Mouse (Mus musculus): Measurements from ENCODE around the gene Vps50. TPM values are rescaled to one million over a fixed set of nuclear protein-coding genes. Genes with fewer than 3 reads are reported as not detected.
"Not testable (repeated sequence)": the region's sequence is repeated elsewhere in the genome, so short reads cannot be mapped to it uniquely, and the experiment has no call there.

Gene Vps50
- polyA plus RNA-seq, 1 experiment from 2014 or later: 59.5 TPM

GRCm38 (mm10) chr6:3549992-3550391 is 51.8 kb downstream of the Vps50 start:
- Histone ChIP-seq H3K9ac (replicated peaks; ENCODE audit: low read depth, low read length) (no peak overlapping the region), H3K4me2 (ENCODE audit: low read length) (no peak overlapping the region), H3K36me3 (ENCODE audit: control insufficient read depth, insufficient read depth) (peaks cover 3% of the 10 kb centered on the region; the same call in 1 of the 2 replicates), H3K27ac (ENCODE audit: low read length) (no peak overlapping the region), H3K9me3 (ENCODE audit: control insufficient read depth, low read length) (no peaks in the 10 kb centered on the region), H3K4me3 (replicated peaks; ENCODE audit: low read length) (no peak overlapping the region), H3K27me3 (replicated peaks; ENCODE audit: control insufficient read depth, insufficient read depth, low read length) (no peaks in the 10 kb centered on the region), H3K4me1 (replicated peaks; ENCODE audit: control insufficient read depth, insufficient read depth, low read length) (no peaks in the 10 kb centered on the region)
- no peak for ATAC-seq
- WGBS: 100% methylated on average over 1 of the region's 1 CpGs

GRCm38 (mm10) chr6:3552681-3553080 is 54.5 kb downstream of the Vps50 start:
- H3K9ac ChIP-seq (replicated peaks; ENCODE audit: low read depth, low read length); H3K27me3 ChIP-seq (replicated peaks; ENCODE audit: control insufficient read depth, insufficient read depth, low read length); ATAC-seq; H3K4me1 ChIP-seq (replicated peaks; ENCODE audit: control insufficient read depth, insufficient read depth, low read length); H3K9me3 ChIP-seq (ENCODE audit: control insufficient read depth, low read length); H3K4me2 ChIP-seq (ENCODE audit: low read length); H3K27ac ChIP-seq (ENCODE audit: low read length); H3K36me3 ChIP-seq (ENCODE audit: control insufficient read depth, insufficient read depth); H3K4me3 ChIP-seq (replicated peaks; ENCODE audit: low read length): not testable (repeated sequence)
- WGBS: 85% methylated on average over 9 of the region's 9 CpGs

- no peaks in the 10 kb centered on the region for H3K36me3 ChIP-seq (ENCODE audit: control insufficient read depth, insufficient read depth)
- no peaks in the 10 kb centered on the region for H3K27me3 ChIP-seq (replicated peaks; ENCODE audit: control insufficient read depth, insufficient read depth, low read length)
- H3K4me3 ChIP-seq (replicated peaks; ENCODE audit: low read length): no peak overlapping the region
- no peak overlapping the region for H3K4me2 ChIP-seq (ENCODE audit: low read length)
- ATAC-seq: no peak
- H3K9ac ChIP-seq (replicated peaks; ENCODE audit: low read depth, low read length): no peak overlapping the region
- H3K4me1 ChIP-seq (replicated peaks; ENCODE audit: control insufficient read depth, insufficient read depth, low read length): 0 out of 2 replicates have a peak, but pooled peaks cover 4% of the 10 kb centered on the region
- no peak overlapping the region for H3K27ac ChIP-seq (ENCODE audit: low read length)
- no peaks in the 10 kb centered on the region for H3K9me3 ChIP-seq (ENCODE audit: control insufficient read depth, low read length)
- WGBS: 52% methylated on average over 4 of the region's 4 CpGs
These were observed 59.0 kb downstream of the Vps50 start for GRCm38 (mm10) chr6:3557177-3557576.

- Histone ChIP-seq H3K27me3 (replicated peaks; ENCODE audit: control insufficient read depth, insufficient read depth, low read length) (no peaks in the 10 kb centered on the region), H3K9ac (replicated peaks; ENCODE audit: low read depth, low read length) (no peak overlapping the region), H3K27ac (ENCODE audit: low read length) (no peak overlapping the region), H3K4me2 (ENCODE audit: low read length) (no peak overlapping the region), H3K36me3 (ENCODE audit: control insufficient read depth, insufficient read depth) (no peaks in the 10 kb centered on the region), H3K4me1 (replicated peaks; ENCODE audit: control insufficient read depth, insufficient read depth, low read length) (0 out of 2 replicates have a peak, but pooled peaks cover 4% of the 10 kb centered on the region), H3K4me3 (replicated peaks; ENCODE audit: low read length) (no peak overlapping the region), H3K9me3 (ENCODE audit: control insufficient read depth, low read length) (no peaks in the 10 kb centered on the region)
- ATAC-seq: peak; percentile 60; the same call in 1 of the 2 replicates
- WGBS: 58% methylated on average over 5 of the region's 5 CpGs
These were observed 61.8 kb downstream of the Vps50 start for GRCm38 (mm10) chr6:3560009-3560408.

DNA sequence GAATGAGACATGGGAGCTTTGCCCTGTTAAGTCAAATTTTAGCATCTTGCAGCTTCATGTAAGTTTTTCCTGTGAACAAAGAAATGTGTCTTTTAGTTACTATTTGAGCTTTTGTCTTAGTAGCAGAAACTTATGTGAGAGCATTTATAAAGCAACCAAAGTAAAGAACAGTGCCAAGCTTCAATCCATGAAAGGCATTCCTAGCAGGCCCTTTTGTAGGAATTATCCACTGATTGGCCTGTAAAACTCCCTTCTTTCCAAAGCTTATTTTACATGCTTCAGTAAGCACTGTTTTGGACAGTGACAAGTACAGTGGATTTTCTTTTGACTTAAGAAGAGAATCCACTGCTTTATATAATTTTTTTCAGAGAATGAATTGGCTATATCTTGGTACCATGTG is 64.1 kb downstream of the Vps50 start:
- Histone ChIP-seq H3K4me3 (replicated peaks; ENCODE audit: low read length) (no peak overlapping the region), H3K9me3 (ENCODE audit: control insufficient read depth, low read length) (no peaks in the 10 kb centered on the region), H3K4me2 (ENCODE audit: low read length) (no peak overlapping the region), H3K27me3 (replicated peaks; ENCODE audit: control insufficient read depth, insufficient read depth, low read length) (no peaks in the 10 kb centered on the region), H3K4me1 (replicated peaks; ENCODE audit: control insufficient read depth, insufficient read depth, low read length) (0 out of 2 replicates have a peak, but pooled peaks cover 4% of the 10 kb centered on the region), H3K9ac (replicated peaks; ENCODE audit: low read depth, low read length) (no peak overlapping the region), H3K36me3 (ENCODE audit: control insufficient read depth, insufficient read depth) (no peaks in the 10 kb centered on the region), H3K27ac (ENCODE audit: low read length) (no peak overlapping the region)
- ATAC-seq: no peak; the same call in 1 of the 2 replicates

DNA sequence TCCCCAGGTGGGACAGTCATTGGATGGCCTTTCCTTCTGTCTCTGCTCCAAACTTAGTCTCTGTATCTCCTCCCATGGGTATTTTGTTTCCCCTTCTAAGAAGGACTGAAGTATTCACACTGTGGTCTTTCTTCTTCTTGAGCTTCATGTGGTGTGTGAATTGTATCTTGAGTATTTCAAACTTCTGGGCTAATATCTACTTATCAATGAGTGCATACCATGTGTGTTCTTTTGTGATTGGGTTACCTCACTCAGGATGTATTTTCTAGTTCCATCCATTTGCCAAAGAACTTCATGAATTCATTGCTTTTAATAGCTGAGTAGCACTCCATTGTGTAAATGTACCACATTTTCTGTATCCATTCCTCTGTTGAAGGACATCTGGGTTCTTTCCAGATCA is 65.9 kb downstream of the Vps50 start:
- not testable (repeated sequence) for H3K36me3 ChIP-seq (ENCODE audit: control insufficient read depth, insufficient read depth); H3K27me3 ChIP-seq (replicated peaks; ENCODE audit: control insufficient read depth, insufficient read depth, low read length); H3K4me2 ChIP-seq (ENCODE audit: low read length); H3K9ac ChIP-seq (replicated peaks; ENCODE audit: low read depth, low read length); ATAC-seq; H3K4me3 ChIP-seq (replicated peaks; ENCODE audit: low read length); H3K9me3 ChIP-seq (ENCODE audit: control insufficient read depth, low read length); H3K4me1 ChIP-seq (replicated peaks; ENCODE audit: control insufficient read depth, insufficient read depth, low read length); H3K27ac ChIP-seq (ENCODE audit: low read length)

DNA sequence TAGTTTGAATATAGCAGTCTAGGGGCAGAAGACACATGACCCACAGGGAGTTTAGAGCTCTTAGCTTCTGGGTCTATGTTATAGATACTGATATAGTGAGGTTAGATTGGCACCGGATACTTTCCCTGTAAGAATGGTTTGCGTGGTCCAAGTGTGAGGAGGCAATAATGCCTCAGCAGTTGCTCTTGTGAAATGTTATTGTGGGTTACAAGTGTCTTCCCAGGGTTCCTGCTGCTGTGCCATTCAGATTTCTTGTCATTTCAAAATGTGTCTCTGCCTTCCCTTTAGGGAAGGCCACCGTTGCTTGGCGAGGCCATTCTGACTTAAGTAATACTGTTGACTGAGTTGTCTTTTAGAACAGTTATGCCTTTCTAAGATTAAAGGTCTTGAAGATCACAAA is 66.8 kb downstream of the Vps50 start:
- no peaks in the 10 kb centered on the region for H3K36me3 ChIP-seq (ENCODE audit: control insufficient read depth, insufficient read depth)
- no peak overlapping the region for H3K4me3 ChIP-seq (replicated peaks; ENCODE audit: low read length)
- H3K27ac ChIP-seq (ENCODE audit: low read length): no peak overlapping the region
- no peak overlapping the region for H3K4me2 ChIP-seq (ENCODE audit: low read length)
- H3K27me3 ChIP-seq (replicated peaks; ENCODE audit: control insufficient read depth, insufficient read depth, low read length): no peaks in the 10 kb centered on the region
- H3K9me3 ChIP-seq (ENCODE audit: control insufficient read depth, low read length): no peaks in the 10 kb centered on the region
- no peak overlapping the region for H3K9ac ChIP-seq (replicated peaks; ENCODE audit: low read depth, low read length)
- 0 out of 2 replicates have a peak, but pooled peaks cover 3% of the 10 kb centered on the region for H3K4me1 ChIP-seq (replicated peaks; ENCODE audit: control insufficient read depth, insufficient read depth, low read length)
- WGBS: 92% methylated on average over 4 of the region's 4 CpGs
- ATAC-seq: no peak

DNA sequence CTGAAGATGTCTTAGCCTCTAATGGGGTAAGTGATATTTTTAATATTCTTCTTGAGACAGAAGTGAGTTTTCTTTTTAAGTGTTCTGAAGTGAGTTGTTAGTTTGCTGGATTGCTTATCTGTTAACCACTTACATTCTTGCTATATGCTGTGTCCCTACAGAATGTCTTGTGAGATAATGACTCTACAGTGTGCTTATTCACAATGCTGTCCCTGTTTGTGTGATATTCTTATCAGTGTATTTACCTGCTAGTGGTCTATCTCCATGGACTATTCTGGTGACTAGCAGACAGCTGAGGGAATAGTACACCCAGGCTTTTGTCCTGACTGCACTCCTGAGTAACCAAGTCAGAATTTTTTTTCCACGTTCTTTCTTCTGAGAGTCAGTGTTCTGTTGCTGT is 67.5 kb downstream of the Vps50 start:
- H3K27me3 ChIP-seq (replicated peaks; ENCODE audit: control insufficient read depth, insufficient read depth, low read length): no peaks in the 10 kb centered on the region
- H3K36me3 ChIP-seq (ENCODE audit: control insufficient read depth, insufficient read depth): no peaks in the 10 kb centered on the region
- no peaks in the 10 kb centered on the region for H3K4me1 ChIP-seq (replicated peaks; ENCODE audit: control insufficient read depth, insufficient read depth, low read length)
- H3K27ac ChIP-seq (ENCODE audit: low read length): no peak overlapping the region
- H3K9ac ChIP-seq (replicated peaks; ENCODE audit: low read depth, low read length): no peak overlapping the region
- 90% methylated on average over 1 of the region's 1 CpGs for WGBS
- H3K4me3 ChIP-seq (replicated peaks; ENCODE audit: low read length): no peak overlapping the region
- no peak for ATAC-seq
- no peaks in the 10 kb centered on the region for H3K9me3 ChIP-seq (ENCODE audit: control insufficient read depth, low read length)
- H3K4me2 ChIP-seq (ENCODE audit: low read length): no peak overlapping the region

DNA sequence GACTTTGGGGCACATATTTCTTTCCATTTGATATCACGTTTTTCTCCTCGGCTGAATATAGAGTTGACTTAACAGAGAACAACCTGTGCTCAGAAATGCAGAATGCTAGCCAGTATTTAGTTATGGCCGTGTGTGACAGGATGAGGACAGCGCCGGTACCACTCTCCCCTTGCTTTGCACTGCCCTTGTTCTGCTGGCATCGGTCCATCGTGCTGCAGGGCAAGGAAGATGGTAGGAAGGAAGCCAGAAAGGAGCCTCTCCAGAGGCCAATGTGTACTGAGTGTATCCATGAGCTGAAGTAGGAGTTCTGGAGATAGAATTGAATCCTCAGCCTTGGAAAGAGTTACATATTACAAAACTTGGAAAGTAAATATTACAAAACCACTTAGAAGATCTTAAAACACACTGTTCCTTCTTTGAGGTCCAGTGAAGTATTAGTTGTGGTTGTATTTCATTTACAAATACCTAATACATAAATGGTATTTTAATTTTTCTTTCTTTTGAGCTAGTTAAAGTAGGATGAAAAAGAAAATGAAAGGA is 69.0 kb downstream of the Vps50 start:
- no peaks in the 10 kb centered on the region for H3K4me1 ChIP-seq (replicated peaks; ENCODE audit: control insufficient read depth, insufficient read depth, low read length)
- no peak overlapping the region for H3K9ac ChIP-seq (replicated peaks; ENCODE audit: low read depth, low read length)
- no peak overlapping the region for H3K4me3 ChIP-seq (replicated peaks; ENCODE audit: low read length)
- ATAC-seq: no peak
- no peak overlapping the region for H3K4me2 ChIP-seq (ENCODE audit: low read length)
- 94% methylated on average over 7 of the region's 7 CpGs for WGBS
- no peak overlapping the region for H3K27ac ChIP-seq (ENCODE audit: low read length)
- no peaks in the 10 kb centered on the region for H3K27me3 ChIP-seq (replicated peaks; ENCODE audit: control insufficient read depth, insufficient read depth, low read length)
- H3K36me3 ChIP-seq (ENCODE audit: control insufficient read depth, insufficient read depth): peaks cover 6% of the 10 kb centered on the region
- no peaks in the 10 kb centered on the region for H3K9me3 ChIP-seq (ENCODE audit: control insufficient read depth, low read length)

DNA sequence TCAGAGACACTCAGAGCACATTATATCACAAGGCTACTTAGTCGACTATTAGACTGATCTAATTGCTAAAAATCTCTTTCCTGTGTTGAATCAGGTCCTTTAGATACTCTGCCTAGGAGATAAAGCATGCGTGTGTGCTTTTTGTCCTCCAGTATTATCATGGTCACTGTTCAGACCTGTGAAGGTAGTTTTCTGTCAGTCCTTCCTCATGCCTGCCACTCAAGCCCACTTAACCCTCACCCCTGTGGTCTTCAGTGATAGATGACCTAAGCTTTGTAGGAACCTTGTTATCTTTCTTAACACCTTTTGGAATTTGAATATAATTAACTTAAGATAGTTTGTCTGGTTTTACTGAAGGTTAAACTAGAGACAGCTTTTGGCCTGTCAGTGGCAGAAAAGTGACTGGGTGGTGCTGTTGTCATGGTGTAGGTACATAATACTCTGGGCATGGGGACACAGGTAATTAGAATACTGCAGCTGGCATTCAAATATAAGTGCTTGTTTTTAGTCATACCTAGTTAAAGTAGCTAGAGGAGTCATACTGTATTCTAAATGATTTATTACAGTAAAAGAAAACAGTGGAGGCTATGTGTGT is 74.1 kb downstream of the Vps50 start:
- no peak for ATAC-seq
- WGBS: 77% methylated on average over 2 of the region's 2 CpGs

More for the DNA sequence above, 74.1 kb downstream of the Vps50 start:
- H3K9ac ChIP-seq (replicated peaks; ENCODE audit: low read depth, low read length): no peak overlapping the region
- H3K27me3 ChIP-seq (replicated peaks; ENCODE audit: control insufficient read depth, insufficient read depth, low read length): no peaks in the 10 kb centered on the region
- no peak overlapping the region for H3K27ac ChIP-seq (ENCODE audit: low read length)
- no peak overlapping the region for H3K4me3 ChIP-seq (replicated peaks; ENCODE audit: low read length)
- H3K4me2 ChIP-seq (ENCODE audit: low read length): no peak overlapping the region
- H3K36me3 ChIP-seq (ENCODE audit: control insufficient read depth, insufficient read depth): peaks cover 9% of the 10 kb centered on the region
- H3K9me3 ChIP-seq (ENCODE audit: control insufficient read depth, low read length): no peaks in the 10 kb centered on the region
- no peaks in the 10 kb centered on the region for H3K4me1 ChIP-seq (replicated peaks; ENCODE audit: control insufficient read depth, insufficient read depth, low read length)

Data from forebrain, embryonic 16.5 days (tissue).